Mouse (Mus musculus): ENCODE results near the gene Camkv. TPM values are rescaled to one million over a fixed set of nuclear protein-coding genes. Genes with fewer than 3 reads are reported as not detected.

Gene Camkv
- total RNA-seq, 2 experiments from 2014 or later: not detected

- no peak for DNase-seq (ENCODE audit: low spot score)
- intact Hi-C loops (cut with DNase I): no loop called here
These were observed 24.4 kb downstream of the Camkv start for GRCm38 (mm10) chr9:107959896-107960295.

GRCm38 (mm10) chr9:107960928-107961327, 25.5 kb downstream of the Camkv start:
- intact Hi-C loops (cut with DNase I): no loop called here

GRCm38 (mm10) chr9:107961351-107961762, 25.9 kb downstream of the Camkv start:
- intact Hi-C loops (cut with DNase I): no loop called here

More at GRCm38 (mm10) chr9:107960928-107961327, 25.5 kb downstream of the Camkv start:
- DNase-seq (ENCODE audit: low spot score): no peak

GRCm38 (mm10) chr9:107961881-107962280, 26.4 kb downstream of the Camkv start:
- DNase-seq (ENCODE audit: low spot score): no peak
- intact Hi-C loops (cut with DNase I): loop anchor here (2.0 kb wide), 1 partner anchor 57 kb away; no protein-coding TSS in a partner anchor

More at GRCm38 (mm10) chr9:107961351-107961762, 25.9 kb downstream of the Camkv start:
- DNase-seq (ENCODE audit: low spot score): no peak

- intact Hi-C loops (cut with DNase I): loop anchor here (1.0 to 2.0 kb wide), 3 partner anchors 23 to 89 kb away; no protein-coding TSS in a partner anchor
- no peak for DNase-seq (ENCODE audit: low spot score)
These were observed 27.4 kb downstream of the Camkv start for GRCm38 (mm10) chr9:107962916-107963315.

- intact Hi-C loops (cut with DNase I): loop anchor here (1.0 to 2.0 kb wide), 4 partner anchors 23 to 101 kb away; no protein-coding TSS in a partner anchor
- peak; percentile 51 for DNase-seq (ENCODE audit: low spot score)
These were observed 28.2 kb downstream of the Camkv start for GRCm38 (mm10) chr9:107963700-107964099.

- no peak for DNase-seq (ENCODE audit: low spot score)
- intact Hi-C loops (cut with DNase I): loop anchor here (2.0 kb wide), 1 partner anchor 100 kb away; no protein-coding TSS in a partner anchor
These were observed 29.2 kb downstream of the Camkv start for GRCm38 (mm10) chr9:107964681-107965080.

- DNase-seq (ENCODE audit: low spot score): no peak
- intact Hi-C loops (cut with DNase I): no loop called here
These were observed 31.2 kb downstream of the Camkv start for GRCm38 (mm10) chr9:107966676-107967075.

- intact Hi-C loops (cut with DNase I): no loop called here
- no peak for DNase-seq (ENCODE audit: low spot score)
These were observed 32.0 kb downstream of the Camkv start for GRCm38 (mm10) chr9:107967437-107967836.

- intact Hi-C loops (cut with DNase I): no loop called here
- no peak for DNase-seq (ENCODE audit: low spot score)
These were observed 33.1 kb downstream of the Camkv start for GRCm38 (mm10) chr9:107968531-107968930.

- intact Hi-C loops (cut with DNase I): no loop called here
These were observed 34.8 kb downstream of the Camkv start for GRCm38 (mm10) chr9:107970311-107970710.

GRCm38 (mm10) chr9:107971690-107972541, 36.4 kb downstream of the Camkv start:
- intact Hi-C loops (cut with DNase I): no loop called here
- no peak for DNase-seq (ENCODE audit: low spot score)

More at GRCm38 (mm10) chr9:107970311-107970710, 34.8 kb downstream of the Camkv start:
- DNase-seq (ENCODE audit: low spot score): no peak

GRCm38 (mm10) chr9:107974491-107975171, 39.2 kb downstream of the Camkv start:
- intact Hi-C loops (cut with DNase I): no loop called here

GRCm38 (mm10) chr9:107975399-107976386, 40.2 kb downstream of the Camkv start, which contains the start of gene Uba7:
Gene Uba7 (plus strand): TSS chr9:107975505.
- intact Hi-C loops (cut with DNase I): no loop called here
- no peak for DNase-seq (ENCODE audit: low spot score)

More at GRCm38 (mm10) chr9:107974491-107975171, 39.2 kb downstream of the Camkv start:
- DNase-seq (ENCODE audit: low spot score): no peak

- no peak for DNase-seq (ENCODE audit: low spot score)
- intact Hi-C loops (cut with DNase I): no loop called here
These were observed 43.3 kb downstream of the Camkv start for GRCm38 (mm10) chr9:107978815-107979214.

- intact Hi-C loops (cut with DNase I): no loop called here
- no peak for DNase-seq (ENCODE audit: low spot score)
These were observed 46.5 kb downstream of the Camkv start for GRCm38 (mm10) chr9:107981684-107982605.

- DNase-seq (ENCODE audit: low spot score): peak; percentile 83
- intact Hi-C loops (cut with DNase I): no loop called here
These were observed 47.3 kb downstream of the Camkv start, which contains the start of gene Gm20661 for GRCm38 (mm10) chr9:107982681-107983346. Gene Gm20661 (plus strand): TSS chr9:107983058.

All from heart, postnatal 25 days (tissue).